Mouse (Mus musculus): ENCODE results near the gene Krtap4-7. TPM values are rescaled to one million over a fixed set of nuclear protein-coding genes. Genes with fewer than 3 reads are reported as not detected.
"Not testable (repeated sequence)": the region's sequence is repeated elsewhere in the genome, so short reads cannot be mapped to it uniquely, and the experiment has no call there.

Krtap4-7 gene
- polyA plus RNA-seq, 1 experiment from 2014 or later: not detected

GRCm38 (mm10) chr11:99620335-99620734 is 23.6 kb downstream of the Krtap4-7 start, which contains the start of gene Gm11562:
Gm11562 (minus strand) TSS chr11:99620435.
- H3K4me2 ChIP-seq (replicated peaks; ENCODE audit: low read depth, low read length): no peak within 1 kb of the TSS
- WGBS: 77% methylated on average over 2 of the region's 2 CpGs
- H3K36me3 ChIP-seq (ENCODE audit: control insufficient read depth, insufficient read depth, low read length): no peaks in the 10 kb centered on the region
- no peaks in the 10 kb centered on the region for H3K4me1 ChIP-seq (ENCODE audit: control insufficient read depth, insufficient read depth, low read length)
- ATAC-seq (ENCODE audit: low FRiP score, low TSS enrichment): no peak
- no peak within 1 kb of the TSS for H3K4me3 ChIP-seq (ENCODE audit: low read length)
- H3K9me3 ChIP-seq (ENCODE audit: control insufficient read depth, low read length): no peaks in the 10 kb centered on the region
- no peak within 1 kb of the TSS for H3K9ac ChIP-seq (ENCODE audit: low read depth, low read length)
- H3K27me3 ChIP-seq (ENCODE audit: control insufficient read depth, insufficient read depth, low read length): no peaks in the 10 kb centered on the region
- no peak within 1 kb of the TSS for H3K27ac ChIP-seq (ENCODE audit: low read depth, low read length)

- no peak within 1 kb of the TSS for H3K4me3 ChIP-seq (ENCODE audit: low read length)
- no peak within 1 kb of the TSS for H3K4me2 ChIP-seq (replicated peaks; ENCODE audit: low read depth, low read length)
- H3K27me3 ChIP-seq (ENCODE audit: control insufficient read depth, insufficient read depth, low read length): no peaks in the 10 kb centered on the region
- ATAC-seq (ENCODE audit: low FRiP score, low TSS enrichment): no peak
- H3K36me3 ChIP-seq (ENCODE audit: control insufficient read depth, insufficient read depth, low read length): no peaks in the 10 kb centered on the region
- no peaks in the 10 kb centered on the region for H3K4me1 ChIP-seq (ENCODE audit: control insufficient read depth, insufficient read depth, low read length)
- WGBS: 70% methylated on average over 3 of the region's 3 CpGs
- no peaks in the 10 kb centered on the region for H3K9me3 ChIP-seq (ENCODE audit: control insufficient read depth, low read length)
- H3K27ac ChIP-seq (ENCODE audit: low read depth, low read length): no peak within 1 kb of the TSS
- H3K9ac ChIP-seq (ENCODE audit: low read depth, low read length): no peak within 1 kb of the TSS
Observed at GRCm38 (mm10) chr11:99614796-99615363, 29.0 kb downstream of the Krtap4-7 start, which contains the start of gene Krtap2-4. Krtap2-4 (minus strand) TSS chr11:99614846.

- H3K9me3 ChIP-seq (ENCODE audit: control insufficient read depth, low read length); ATAC-seq (ENCODE audit: low FRiP score, low TSS enrichment); H3K9ac ChIP-seq (ENCODE audit: low read depth, low read length); H3K4me3 ChIP-seq (ENCODE audit: low read length); H3K4me1 ChIP-seq (ENCODE audit: control insufficient read depth, insufficient read depth, low read length); H3K36me3 ChIP-seq (ENCODE audit: control insufficient read depth, insufficient read depth, low read length); H3K27ac ChIP-seq (ENCODE audit: low read depth, low read length); H3K4me2 ChIP-seq (replicated peaks; ENCODE audit: low read depth, low read length); H3K27me3 ChIP-seq (ENCODE audit: control insufficient read depth, insufficient read depth, low read length): not testable (repeated sequence)
- WGBS: 71% methylated on average over 1 of the region's 2 CpGs
Observed at GRCm38 (mm10) chr11:99610089-99610488, 33.8 kb downstream of the Krtap4-7 start, which contains the start of gene Gm11937. Gm11937 (minus strand) TSS chr11:99610189.

DNA sequence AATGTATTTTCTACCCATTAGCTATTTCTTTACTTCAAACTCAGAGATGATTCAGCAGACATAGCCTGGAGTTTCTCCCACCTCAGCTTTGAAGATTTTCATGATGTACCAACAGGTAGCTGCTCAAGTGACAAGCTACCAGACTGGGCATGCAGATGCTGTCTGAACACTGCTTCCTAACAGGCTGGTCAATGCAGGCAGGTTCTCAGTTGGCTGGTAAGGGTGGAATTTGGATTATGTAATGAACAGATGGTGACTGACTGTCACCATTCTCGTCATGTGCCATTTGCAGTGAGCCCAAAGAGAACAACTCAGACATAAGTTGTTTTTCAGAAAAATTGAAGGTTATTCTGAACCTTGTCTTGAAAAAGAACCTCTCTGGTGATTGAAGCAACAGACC is 34.8 kb downstream of the Krtap4-7 start:
- Histone ChIP-seq H3K27me3 (ENCODE audit: control insufficient read depth, insufficient read depth, low read length) (no peaks in the 10 kb centered on the region), H3K36me3 (ENCODE audit: control insufficient read depth, insufficient read depth, low read length) (no peaks in the 10 kb centered on the region), H3K4me3 (ENCODE audit: low read length) (no peak overlapping the region), H3K27ac (ENCODE audit: low read depth, low read length) (no peak overlapping the region), H3K9ac (ENCODE audit: low read depth, low read length) (no peak overlapping the region; the same call in 1 of the 2 replicates), H3K4me1 (ENCODE audit: control insufficient read depth, insufficient read depth, low read length) (no peaks in the 10 kb centered on the region), H3K9me3 (ENCODE audit: control insufficient read depth, low read length) (no peaks in the 10 kb centered on the region), H3K4me2 (replicated peaks; ENCODE audit: low read depth, low read length) (no peak overlapping the region)
- WGBS: 81% methylated on average over 1 of the region's 1 CpGs
- no peak for ATAC-seq (ENCODE audit: low FRiP score, low TSS enrichment)

- H3K4me2 ChIP-seq (replicated peaks; ENCODE audit: low read depth, low read length); H3K36me3 ChIP-seq (ENCODE audit: control insufficient read depth, insufficient read depth, low read length); H3K27me3 ChIP-seq (ENCODE audit: control insufficient read depth, insufficient read depth, low read length); H3K27ac ChIP-seq (ENCODE audit: low read depth, low read length); H3K9me3 ChIP-seq (ENCODE audit: control insufficient read depth, low read length); ATAC-seq (ENCODE audit: low FRiP score, low TSS enrichment); H3K4me1 ChIP-seq (ENCODE audit: control insufficient read depth, insufficient read depth, low read length); H3K4me3 ChIP-seq (ENCODE audit: low read length); H3K9ac ChIP-seq (ENCODE audit: low read depth, low read length): not testable (repeated sequence)
- 65% methylated on average over 1 of the region's 1 CpGs for WGBS
Observed at GRCm38 (mm10) chr11:99603208-99603607, 40.7 kb downstream of the Krtap4-7 start, which contains the start of gene Gm11938. Gm11938 (minus strand) TSS chr11:99603308.

GRCm38 (mm10) chr11:99597742-99598141 is 46.1 kb downstream of the Krtap4-7 start, which contains the start of gene Krtap9-3:
Krtap9-3 (minus strand) TSS chr11:99598105.
- not testable (repeated sequence) for H3K27me3 ChIP-seq (ENCODE audit: control insufficient read depth, insufficient read depth, low read length); H3K9me3 ChIP-seq (ENCODE audit: control insufficient read depth, low read length); H3K4me1 ChIP-seq (ENCODE audit: control insufficient read depth, insufficient read depth, low read length); H3K4me3 ChIP-seq (ENCODE audit: low read length); ATAC-seq (ENCODE audit: low FRiP score, low TSS enrichment); H3K4me2 ChIP-seq (replicated peaks; ENCODE audit: low read depth, low read length); H3K9ac ChIP-seq (ENCODE audit: low read depth, low read length); H3K27ac ChIP-seq (ENCODE audit: low read depth, low read length); H3K36me3 ChIP-seq (ENCODE audit: control insufficient read depth, insufficient read depth, low read length)
- 81% methylated on average over 6 of the region's 6 CpGs for WGBS

Other genes starting within 250 kb of the Krtap4-7 start
- not detected in 2 replicates for gene Krt12, start 221.8 kb downstream of the Krtap4-7 start, polyA plus RNA-seq (2014; fragmentation: Nextera tagmentation; extraction: Ambion mirVana)
- gene Krt20, start 205.9 kb downstream of the Krtap4-7 start, polyA plus RNA-seq (2014; fragmentation: Nextera tagmentation; extraction: Ambion mirVana): 0.22 and 0.36 TPM in 2 replicates
- 24.7 and 33.3 TPM in 2 replicates for gene Krt23, start 151.0 kb downstream of the Krtap4-7 start, polyA plus RNA-seq (2014; fragmentation: Nextera tagmentation; extraction: Ambion mirVana)
- gene Krt39, start 122.8 kb downstream of the Krtap4-7 start, polyA plus RNA-seq (2014; fragmentation: Nextera tagmentation; extraction: Ambion mirVana): 0.43 and 0.69 TPM in 2 replicates
- gene Krt40, start 100.9 kb downstream of the Krtap4-7 start, polyA plus RNA-seq (2014; fragmentation: Nextera tagmentation; extraction: Ambion mirVana): not detected in 2 replicates
- gene Krtap3-3, start 93.2 kb downstream of the Krtap4-7 start, polyA plus RNA-seq (2014; fragmentation: Nextera tagmentation; extraction: Ambion mirVana): not detected in 2 replicates
- not detected in 2 replicates for gene Krtap3-2, start 87.2 kb downstream of the Krtap4-7 start, polyA plus RNA-seq (2014; fragmentation: Nextera tagmentation; extraction: Ambion mirVana)
- not detected in 2 replicates for gene Gm11939, start 84.6 kb downstream of the Krtap4-7 start, polyA plus RNA-seq (2014; fragmentation: Nextera tagmentation; extraction: Ambion mirVana)
- not detected in 2 replicates for gene Krtap3-1, start 77.5 kb downstream of the Krtap4-7 start, polyA plus RNA-seq (2014; fragmentation: Nextera tagmentation; extraction: Ambion mirVana)
- gene Krtap1-5, start 63.1 kb downstream of the Krtap4-7 start, polyA plus RNA-seq (2014; fragmentation: Nextera tagmentation; extraction: Ambion mirVana): not detected in 2 replicates
- not detected in 2 replicates for gene Krtap1-4, start 60.4 kb downstream of the Krtap4-7 start, polyA plus RNA-seq (2014; fragmentation: Nextera tagmentation; extraction: Ambion mirVana)
- not detected in 2 replicates for gene Krtap1-3, start 52.8 kb downstream of the Krtap4-7 start, polyA plus RNA-seq (2014; fragmentation: Nextera tagmentation; extraction: Ambion mirVana)
- not detected in 2 replicates for gene Krtap9-3, start 46.0 kb downstream of the Krtap4-7 start, polyA plus RNA-seq (2014; fragmentation: Nextera tagmentation; extraction: Ambion mirVana)
- gene Gm11938, start 40.8 kb downstream of the Krtap4-7 start, polyA plus RNA-seq (2014; fragmentation: Nextera tagmentation; extraction: Ambion mirVana): not detected in 2 replicates
- gene Gm11937, start 33.9 kb downstream of the Krtap4-7 start, polyA plus RNA-seq (2014; fragmentation: Nextera tagmentation; extraction: Ambion mirVana): not detected in 2 replicates
- gene Krtap2-4, start 29.2 kb downstream of the Krtap4-7 start, polyA plus RNA-seq (2014; fragmentation: Nextera tagmentation; extraction: Ambion mirVana): not detected in 2 replicates
- gene Gm11562, start 23.7 kb downstream of the Krtap4-7 start, polyA plus RNA-seq (2014; fragmentation: Nextera tagmentation; extraction: Ambion mirVana): not detected in 2 replicates
- gene Krtap4-1, start 15.9 kb downstream of the Krtap4-7 start, polyA plus RNA-seq (2014; fragmentation: Nextera tagmentation; extraction: Ambion mirVana): not detected in 2 replicates
- not detected in 2 replicates for gene Krtap4-2, start 9.0 kb downstream of the Krtap4-7 start, polyA plus RNA-seq (2014; fragmentation: Nextera tagmentation; extraction: Ambion mirVana)
- not detected in 2 replicates for gene Gm11555, start 6.1 kb upstream of the Krtap4-7 start, polyA plus RNA-seq (2014; fragmentation: Nextera tagmentation; extraction: Ambion mirVana)
- gene Gm11563, start 14.9 kb upstream of the Krtap4-7 start, polyA plus RNA-seq (2014; fragmentation: Nextera tagmentation; extraction: Ambion mirVana): not detected in 2 replicates
- not detected in 2 replicates for gene Krtap4-6, start 21.9 kb upstream of the Krtap4-7 start, polyA plus RNA-seq (2014; fragmentation: Nextera tagmentation; extraction: Ambion mirVana)
- gene Gm14190, start 46.7 kb upstream of the Krtap4-7 start, polyA plus RNA-seq (2014; fragmentation: Nextera tagmentation; extraction: Ambion mirVana): not detected in 2 replicates
- gene Gm14180, start 90.2 kb upstream of the Krtap4-7 start, polyA plus RNA-seq (2014; fragmentation: Nextera tagmentation; extraction: Ambion mirVana): not detected in 2 replicates
- gene Gm11595, start 128.8 kb upstream of the Krtap4-7 start, polyA plus RNA-seq (2014; fragmentation: Nextera tagmentation; extraction: Ambion mirVana): not detected in 2 replicates
- not detected in 2 replicates for gene Krtap4-8, start 136.6 kb upstream of the Krtap4-7 start, polyA plus RNA-seq (2014; fragmentation: Nextera tagmentation; extraction: Ambion mirVana)
- not detected in 2 replicates for gene Krtap4-9, start 141.1 kb upstream of the Krtap4-7 start, polyA plus RNA-seq (2014; fragmentation: Nextera tagmentation; extraction: Ambion mirVana)
- not detected in 2 replicates for gene Gm11596, start 149.4 kb upstream of the Krtap4-7 start, polyA plus RNA-seq (2014; fragmentation: Nextera tagmentation; extraction: Ambion mirVana)
- gene Gm11569, start 154.8 kb upstream of the Krtap4-7 start, polyA plus RNA-seq (2014; fragmentation: Nextera tagmentation; extraction: Ambion mirVana): not detected in 2 replicates
- gene Gm11554, start 160.4 kb upstream of the Krtap4-7 start, polyA plus RNA-seq (2014; fragmentation: Nextera tagmentation; extraction: Ambion mirVana): not detected in 2 replicates
- gene Krtap4-13, start 165.8 kb upstream of the Krtap4-7 start, polyA plus RNA-seq (2014; fragmentation: Nextera tagmentation; extraction: Ambion mirVana): not detected in 2 replicates
- gene Gm11564, start 171.6 kb upstream of the Krtap4-7 start, polyA plus RNA-seq (2014; fragmentation: Nextera tagmentation; extraction: Ambion mirVana): not detected in 2 replicates
- not detected in 2 replicates for gene 2300003K06Rik, start 194.0 kb upstream of the Krtap4-7 start, polyA plus RNA-seq (2014; fragmentation: Nextera tagmentation; extraction: Ambion mirVana)
- gene Krtap4-16, start 207.5 kb upstream of the Krtap4-7 start, polyA plus RNA-seq (2014; fragmentation: Nextera tagmentation; extraction: Ambion mirVana): not detected in 2 replicates
- not detected in 2 replicates for gene Gm11568, start 213.8 kb upstream of the Krtap4-7 start, polyA plus RNA-seq (2014; fragmentation: Nextera tagmentation; extraction: Ambion mirVana)
- gene Gm11559, start 220.4 kb upstream of the Krtap4-7 start, polyA plus RNA-seq (2014; fragmentation: Nextera tagmentation; extraction: Ambion mirVana): not detected in 2 replicates
- gene Krtap9-1, start 229.3 kb upstream of the Krtap4-7 start, polyA plus RNA-seq (2014; fragmentation: Nextera tagmentation; extraction: Ambion mirVana): not detected in 2 replicates
- not detected in 2 replicates for gene Gm11567, start 235.1 kb upstream of the Krtap4-7 start, polyA plus RNA-seq (2014; fragmentation: Nextera tagmentation; extraction: Ambion mirVana)

Data from kidney, embryonic 14.5 days (tissue).